ENCODE assay signal across 12 mouse cellular contexts in genomic region chr6:72346261-72346660, GRCm38 (mm10). TPM values are rescaled to one million over a fixed set of nuclear protein-coding genes. Genes with fewer than 3 reads are reported as not detected.
A peak's percentile ranks its signal among the peaks of the same experiment; 100 is the strongest.
DNase-seq lines count a peak whose midpoint lies in the region; ATAC-seq and TF ChIP-seq lines count a peak whose summit lies in the region.
"Had no signal": no experiment of that assay in that cellular context is flagged by ENCODE, and none has a peak within 500 bp of the region (broad histone marks: within the 10 kb centered on the region; RNA-seq: fewer than 3 reads in every experiment).

No protein-coding gene starts in this region.

- peaks cover 44% of the 10 kb centered on the region for H3K79me2 ChIP-seq in CH12.LX (replicated peaks; ENCODE audit: control insufficient read depth, extremely low read depth, insufficient read depth, poor library complexity, severe bottlenecking)

- no peak for TF ChIP-seq POLR2A in CH12.LX (IDR thresholded peaks at IDR 0.05; ENCODE audit: low read depth, low read length)

- no peak for TF ChIP-seq CTCF in gastrocnemius, adult 2 months (IDR thresholded peaks at IDR 0.05)
- TF ChIP-seq CTCF in CH12.LX (conservative IDR thresholded peaks at IDR 0.05 in 1 of 2, IDR thresholded peaks at IDR 0.05 in 1 of 2; ENCODE audit: low read depth in 2 of 2, low read length in 2 of 2), result no peak

- H3K27me3 ChIP-seq in CH12.LX (replicated peaks), result no peaks in the 10 kb centered on the region
- H3K27me3 ChIP-seq in hindbrain, embryonic 12.5 days, result no peaks in the 10 kb centered on the region
- H3K27me3 ChIP-seq: stomach, embryonic 15.5 days had no signal

- no peak for DNase-seq in gastrocnemius, adult 2 months
- DNase-seq in gastrocnemius, adult 8-10 months (ENCODE audit: low spot score in 2 of 2), result no peak
- DNase-seq in CH12.LX (ENCODE audit: extremely low read depth), result peak; percentile 40
- no peak for DNase-seq in left cerebral cortex, adult 8-10 months (ENCODE audit: low spot score in 2 of 2)
- no peak for DNase-seq in thymus, postnatal 4 days
- DNase-seq in spleen, adult 12 weeks (ENCODE audit: low spot score), result no peak
- DNase-seq: adrenal gland, postnatal 14 days; gastrocnemius, postnatal 36 days had no signal

- peaks cover 27 to 45% of the 10 kb centered on the region in 2 experiments for H3K36me3 ChIP-seq in CH12.LX (replicated peaks in 1 of 2; ENCODE audit: control insufficient read depth in 1 of 2, insufficient read depth in 1 of 2, low read length in 1 of 2)
- peaks cover 24% of the 10 kb centered on the region for H3K36me3 ChIP-seq in hindbrain, embryonic 12.5 days

- dilution Hi-C loops in CH12.LX (cut with MboI; ENCODE audit: extremely low pct_ligation_motif_present, extremely low pct_unique_long_range_greater_than_20kb, low sequenced_read_pairs), result no loop called here

- intact Hi-C loops in gastrocnemius, adult 2 months (cut with DNase I), result no loop called here

- peak overlapping the region; percentile 80 for H3K4me3 ChIP-seq in gastrocnemius, adult 2 months
- H3K4me3 ChIP-seq in CH12.LX (replicated peaks in 1 of 3; ENCODE audit: low read depth in 2 of 3, low read length in 2 of 3, poor library complexity in 1 of 3), result peak overlapping the region in 2 of 3 experiments; percentile 76 to 91
- no peak overlapping the region for H3K4me3 ChIP-seq in hindbrain, embryonic 12.5 days

- peak overlapping the region; percentile 6; the same call in 1 of the 2 replicates for H3K4me2 ChIP-seq in CH12.LX (ENCODE audit: insufficient read depth, low read depth, poor library complexity, severe bottlenecking)
- H3K4me2 ChIP-seq in hindbrain, embryonic 12.5 days (replicated peaks), result peak overlapping the region; percentile 84; the same call in 1 of the 2 replicates

- no peak for ATAC-seq in hindbrain, embryonic 12.5 days (ENCODE audit: low FRiP score)
- peak; percentile 48; the same call in 1 of the 2 replicates for ATAC-seq in megakaryocyte-erythroid progenitor cell, adult 5-6 weeks (replicated peaks; ENCODE audit: low FRiP score, low TSS enrichment, poor library complexity, severe bottlenecking)

- H3K9me3 ChIP-seq in CH12.LX (replicated peaks; ENCODE audit: low read length), result no peaks in the 10 kb centered on the region
- no peaks in the 10 kb centered on the region for H3K9me3 ChIP-seq in hindbrain, embryonic 12.5 days (replicated peaks)
- H3K9me3 ChIP-seq: stomach, embryonic 15.5 days had no signal

- H3K4me1 ChIP-seq in CH12.LX (ENCODE audit: control insufficient read depth in 1 of 2, insufficient read depth in 2 of 2), result peaks cover 13 to 68% of the 10 kb centered on the region in 2 experiments; a peak in 3 of 4 replicates
- peaks cover 34% of the 10 kb centered on the region for H3K4me1 ChIP-seq in hindbrain, embryonic 12.5 days

- 84% methylated on average over 4 of the region's 4 CpGs for whole genome bisulfite sequencing in hindbrain, embryonic 12.5 days

- TF ChIP-seq RAD21 in CH12.LX (IDR thresholded peaks at IDR 0.05; ENCODE audit: low read depth, low read length), result no peak

- in situ Hi-C loops in CH12.LX (cut with MboI; ENCODE audit: low pct_ligation_motif_present, low pct_unique_long_range_greater_than_20kb, low sequenced_read_pairs), result no loop called here

- H3K27ac ChIP-seq in gastrocnemius, adult 2 months, result peak overlapping the region; percentile 97
- H3K27ac ChIP-seq in CH12.LX (ENCODE audit: insufficient read depth, low read depth), result peak overlapping the region; percentile 16
- no peak overlapping the region for H3K27ac ChIP-seq in hindbrain, embryonic 12.5 days

- H3K9ac ChIP-seq in CH12.LX (ENCODE audit: insufficient read depth, low read depth), result peak overlapping the region; percentile 93; the same call in 1 of the 2 replicates
- H3K9ac ChIP-seq in hindbrain, embryonic 12.5 days, result no peak overlapping the region
- H3K9ac ChIP-seq: stomach, embryonic 15.5 days had no signal

- TF ChIP-seq EP300 in CH12.LX (IDR thresholded peaks at IDR 0.05; ENCODE audit: low read length), result no peak

TF ChIP-seq in CH12.LX, 34 proteins besides CTCF, POLR2A, EP300 and RAD21:
- no peak for TF ChIP-seq IRF4 (IDR thresholded peaks at IDR 0.05; ENCODE audit: low read depth, low read length)
- TF ChIP-seq UBTF (IDR thresholded peaks at IDR 0.05; ENCODE audit: low read depth, low read length), result no peak
- TF ChIP-seq ELF1 (IDR thresholded peaks at IDR 0.05; ENCODE audit: low read depth, low read length), result no peak
- no peak for TF ChIP-seq NELFE (IDR thresholded peaks at IDR 0.05; ENCODE audit: low read depth, low read length)
- no peak for TF ChIP-seq MAX (IDR thresholded peaks at IDR 0.05; ENCODE audit: low read length)
- TF ChIP-seq RCOR1 (conservative IDR thresholded peaks at IDR 0.05; ENCODE audit: low read depth, low read length), result no peak
- no peak for TF ChIP-seq TCF12 (IDR thresholded peaks at IDR 0.05; ENCODE audit: low read depth, low read length)
TF ChIP-seq in CH12.LX: peak in this region for 0.

RNA-seq across cellular contexts. Expression of gene 0610030E20Rik, which starts 0.9 kb away (rescaled TPM):
- 10 to 100 TPM; 10.1 to 11.7 TPM for total RNA-seq in gastrocnemius, adult 2 months (2021)
- 1 to 10 TPM; 7.7 to 9.6 (median 8.8) TPM for total RNA-seq in gastrocnemius, adult 8-10 months (2022)
- 9.9 and 11.7 TPM in 2 replicates for total RNA-seq in CH12.LX (2012; rRNA removed)
- total RNA-seq in CH12.LX (2014; rRNA removed), result 7.2 and 7.7 TPM in 2 replicates
- 16.9 and 17.0 TPM in 2 replicates for polyA plus RNA-seq in CH12.LX (2012; ENCODE audit: insufficient read length, low read depth)
- 26.1 and 28.2 TPM in 2 replicates for polyA plus RNA-seq in hindbrain, embryonic 12.5 days (2016; fragmentation: Nextera tagmentation; extraction: Ambion mirVana)
- total RNA-seq in megakaryocyte-erythroid progenitor cell, adult 5-6 weeks (2014; fragmentation: Nextera tagmentation), result 28.5 and 31.0 TPM in 2 replicates
- 15.2 and 16.6 TPM in 2 replicates for total RNA-seq in megakaryocyte-erythroid progenitor cell, adult 5-6 weeks (2017)
- total RNA-seq in left cerebral cortex, adult 8-10 months (2022), result 10 to 100 TPM; 14.7 to 19.1 (median 17.6) TPM

RNA-seq across cellular contexts. Expression of gene Usp39, which starts 1.3 kb away (rescaled TPM):
- total RNA-seq in gastrocnemius, adult 2 months (2021), result 10 to 100 TPM; 16.4 to 18.4 TPM
- total RNA-seq in gastrocnemius, adult 8-10 months (2022), result 10 to 100 TPM; 18.0 to 21.4 (median 19.6) TPM
- total RNA-seq in CH12.LX (2012; rRNA removed) (74.5 and 90.9 TPM in 2 replicates), CH12.LX (2014; rRNA removed) (138 TPM in 2 replicates)
- polyA plus RNA-seq in CH12.LX (2012; ENCODE audit: insufficient read length, low read depth), result 72.8 and 88.2 TPM in 2 replicates
- 56.4 and 57.9 TPM in 2 replicates for polyA plus RNA-seq in hindbrain, embryonic 12.5 days (2016; fragmentation: Nextera tagmentation; extraction: Ambion mirVana)
- 66.8 and 72.5 TPM in 2 replicates for total RNA-seq in megakaryocyte-erythroid progenitor cell, adult 5-6 weeks (2014; fragmentation: Nextera tagmentation)
- 121 and 147 TPM in 2 replicates for total RNA-seq in megakaryocyte-erythroid progenitor cell, adult 5-6 weeks (2017)
- total RNA-seq in left cerebral cortex, adult 8-10 months (2022), result 10 to 100 TPM; 29.6 to 33.2 (median 32.1) TPM

RNA-seq across cellular contexts. Expression of gene Tmem150a, which starts 9.0 kb away (rescaled TPM):
- total RNA-seq in gastrocnemius, adult 2 months (2021), result 10 to 100 TPM; 21.0 to 24.2 TPM
- total RNA-seq in gastrocnemius, adult 8-10 months (2022), result 10 to 100 TPM; 16.5 to 24.2 (median 20.8) TPM
- total RNA-seq in CH12.LX (2012; rRNA removed) (0.17 and 0.59 TPM in 2 replicates), CH12.LX (2014; rRNA removed) (0.24 TPM in 1 of 2 replicates, not detected in the other)
- polyA plus RNA-seq in CH12.LX (2012; ENCODE audit: insufficient read length, low read depth), result 0.82 and 0.93 TPM in 2 replicates
- polyA plus RNA-seq in hindbrain, embryonic 12.5 days (2016; fragmentation: Nextera tagmentation; extraction: Ambion mirVana), result 8.5 and 10.0 TPM in 2 replicates
- 0.92 and 5.0 TPM in 2 replicates for total RNA-seq in megakaryocyte-erythroid progenitor cell, adult 5-6 weeks (2014; fragmentation: Nextera tagmentation)
- not detected in 2 replicates for total RNA-seq in megakaryocyte-erythroid progenitor cell, adult 5-6 weeks (2017)
- 10 to 100 TPM in 2 of 4 experiments, 1 to 10 TPM in 2; 8.9 to 12.8 (median 10.7) TPM for total RNA-seq in left cerebral cortex, adult 8-10 months (2022)
- total RNA-seq: common myeloid progenitor, adult 5-6 weeks had no signal

RNA-seq across cellular contexts. Expression of gene Rnf181, which starts 20.5 kb away (rescaled TPM):
- 10 to 100 TPM; 24.9 to 26.6 TPM for total RNA-seq in gastrocnemius, adult 2 months (2021)
- total RNA-seq in gastrocnemius, adult 8-10 months (2022), result 10 to 100 TPM; 23.5 to 29.8 (median 28.0) TPM
- total RNA-seq in CH12.LX (2012; rRNA removed) (51.0 and 63.2 TPM in 2 replicates), CH12.LX (2014; rRNA removed) (64.0 and 83.2 TPM in 2 replicates)
- polyA plus RNA-seq in CH12.LX (2012; ENCODE audit: insufficient read length, low read depth), result 73.7 and 88.7 TPM in 2 replicates
- polyA plus RNA-seq in hindbrain, embryonic 12.5 days (2016; fragmentation: Nextera tagmentation; extraction: Ambion mirVana), result 95.0 and 98.3 TPM in 2 replicates
- 82.6 and 91.5 TPM in 2 replicates for total RNA-seq in megakaryocyte-erythroid progenitor cell, adult 5-6 weeks (2014; fragmentation: Nextera tagmentation)
- total RNA-seq in megakaryocyte-erythroid progenitor cell, adult 5-6 weeks (2017), result 34.8 and 55.5 TPM in 2 replicates
- total RNA-seq in left cerebral cortex, adult 8-10 months (2022), result 10 to 100 TPM; 76.4 to 85.1 (median 81.5) TPM

RNA-seq across cellular contexts. Expression of gene Vamp5, which starts 34.0 kb away (rescaled TPM):
- 100 to 1,000 TPM in 1 of 2 experiments, 10 to 100 TPM in 1; 97.5 to 102 TPM for total RNA-seq in gastrocnemius, adult 2 months (2021)
- 100 to 1,000 TPM; 103 to 116 (median 107) TPM for total RNA-seq in gastrocnemius, adult 8-10 months (2022)
- total RNA-seq in CH12.LX (2012; rRNA removed) (1.5 and 2.5 TPM in 2 replicates), CH12.LX (2014; rRNA removed) (0.50 and 0.59 TPM in 2 replicates)
- 0.90 and 2.2 TPM in 2 replicates for polyA plus RNA-seq in CH12.LX (2012; ENCODE audit: insufficient read length, low read depth)
- polyA plus RNA-seq in hindbrain, embryonic 12.5 days (2016; fragmentation: Nextera tagmentation; extraction: Ambion mirVana), result 10.0 and 11.0 TPM in 2 replicates
- total RNA-seq in megakaryocyte-erythroid progenitor cell, adult 5-6 weeks (2014; fragmentation: Nextera tagmentation), result 420 and 424 TPM in 2 replicates
- total RNA-seq in megakaryocyte-erythroid progenitor cell, adult 5-6 weeks (2017), result 125 and 132 TPM in 2 replicates
- total RNA-seq in left cerebral cortex, adult 8-10 months (2022), result 1 to 10 TPM; 4.4 to 8.6 (median 6.9) TPM
